10 mouse cellular contexts compared by ENCODE assay signal in the genomic region with DNA sequence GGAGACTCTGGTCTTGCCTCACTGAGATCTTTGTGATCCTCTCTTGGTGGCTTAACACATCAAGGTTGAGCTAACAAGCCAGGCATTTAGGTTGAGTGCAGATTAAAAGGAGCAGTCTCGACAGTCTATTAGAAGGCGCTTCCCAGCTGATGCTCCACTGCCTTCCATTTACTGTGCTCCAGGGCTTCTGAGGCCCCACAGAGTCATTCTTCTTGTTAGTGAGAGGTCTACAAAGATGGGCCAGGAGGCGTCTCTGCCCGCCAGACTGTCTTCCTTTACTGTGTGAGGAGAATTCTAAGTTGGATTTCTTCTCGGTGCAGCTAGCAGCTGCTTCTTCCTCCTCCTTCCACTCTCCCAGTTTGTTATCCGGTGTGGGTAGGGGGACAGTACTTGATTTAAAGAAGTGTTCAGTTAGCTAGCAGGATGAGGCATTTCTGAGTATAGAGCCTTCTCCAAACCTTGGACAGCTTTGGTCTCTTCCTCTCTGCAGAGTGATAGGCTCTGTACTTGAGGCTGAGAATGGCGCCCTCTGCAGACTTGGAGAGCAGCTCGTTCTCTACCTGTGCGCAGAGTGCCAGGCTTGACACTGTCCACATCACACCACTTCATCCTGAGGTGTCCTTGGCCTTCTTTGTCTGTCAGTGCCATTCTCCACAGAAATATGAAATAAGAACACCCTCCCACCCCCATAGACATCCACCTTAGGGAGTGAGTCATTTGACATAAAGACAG. TPM values are rescaled to one million over a fixed set of nuclear protein-coding genes. Genes with fewer than 3 reads are reported as not detected.
A peak's percentile ranks its signal among the peaks of the same experiment; 100 is the strongest.
DNase-seq lines count a peak whose midpoint lies in the region; ATAC-seq and TF ChIP-seq lines count a peak whose summit lies in the region.
"Had no signal": no experiment of that assay in that cellular context is flagged by ENCODE, and none has a peak within 500 bp of the region (broad histone marks: within the 10 kb centered on the region; RNA-seq: fewer than 3 reads in every experiment).

No protein-coding gene starts in this region.

- no peak overlapping the region for H3K4me2 ChIP-seq in lung, embryonic 14.5 days
- no peak overlapping the region for H3K4me2 ChIP-seq in neural tube, embryonic 15.5 days

- no peak overlapping the region for H3K4me3 ChIP-seq in lung, embryonic 14.5 days (ENCODE audit: low read depth, low read length)
- H3K4me3 ChIP-seq in neural tube, embryonic 15.5 days (replicated peaks), result no peak overlapping the region

- 0 out of 2 replicates have a peak, but pooled peaks cover 3% of the 10 kb centered on the region for H3K4me1 ChIP-seq in lung, embryonic 14.5 days (ENCODE audit: insufficient read depth)
- peaks cover 38% of the 10 kb centered on the region for H3K4me1 ChIP-seq in neural tube, embryonic 15.5 days

- peak; percentile 20; the same call in 1 of the 2 replicates for TF ChIP-seq CTCF in lung, embryonic 14.5 days (IDR thresholded peaks at IDR 0.05; ENCODE audit: low read depth)

- H3K27ac ChIP-seq in lung, embryonic 14.5 days (ENCODE audit: low read depth), result no peak overlapping the region
- H3K27ac ChIP-seq in neural tube, embryonic 15.5 days (replicated peaks), result 0 out of 2 replicates have a peak overlapping the region, but pooled peaks have one; percentile 15

- no peak overlapping the region for H3K9ac ChIP-seq in lung, embryonic 14.5 days
- no peak overlapping the region for H3K9ac ChIP-seq in neural tube, embryonic 15.5 days (replicated peaks)

- H3K27me3 ChIP-seq in lung, embryonic 14.5 days (ENCODE audit: insufficient read depth, low read length), result no peaks in the 10 kb centered on the region
- no peaks in the 10 kb centered on the region for H3K27me3 ChIP-seq in neural tube, embryonic 15.5 days (replicated peaks)
- H3K27me3 ChIP-seq: Patski had no signal

- H3K36me3 ChIP-seq in lung, embryonic 14.5 days (ENCODE audit: insufficient read depth), result no peaks in the 10 kb centered on the region
- no peaks in the 10 kb centered on the region for H3K36me3 ChIP-seq in neural tube, embryonic 15.5 days

- intact Hi-C loops in heart, postnatal 36 days (cut with DNase I), result no loop called here

- 0 out of 2 replicates have a peak, but pooled peaks have one; percentile 15 for ATAC-seq in frontal cortex, adult (ENCODE audit: low TSS enrichment)
- no peak for ATAC-seq in lung, embryonic 14.5 days (ENCODE audit: insufficient read depth)
- 0 out of 2 replicates have a peak, but pooled peaks have one; percentile 7 for ATAC-seq in neural tube, embryonic 15.5 days (ENCODE audit: low FRiP score)
- ATAC-seq: Patski had no signal

- H3K9me3 ChIP-seq in lung, embryonic 14.5 days (ENCODE audit: low read depth, low read length), result no peaks in the 10 kb centered on the region
- no peaks in the 10 kb centered on the region for H3K9me3 ChIP-seq in neural tube, embryonic 15.5 days (replicated peaks)

- DNase-seq in frontal cortex, postnatal 25 days (ENCODE audit: low spot score in 2 of 2), result no peak
- no peak for DNase-seq in lung, embryonic 14.5 days
- DNase-seq in lung, postnatal 25 days (ENCODE audit: low spot score), result no peak
- peak; percentile 25 for DNase-seq in R1 (ENCODE audit: low read depth, low spot score)
- DNase-seq in layer of hippocampus, adult 9-10 months (ENCODE audit: low spot score), result no peak
- no peak for DNase-seq in heart, postnatal 36 days
- DNase-seq: kidney, adult 9 months had no signal

- 62% methylated on average over 9 of the region's 9 CpGs for WGBS in lung, embryonic 14.5 days
- 52% methylated on average over 9 of the region's 9 CpGs for WGBS in neural tube, embryonic 15.5 days

RNA-seq across cellular contexts. Expression of a gene that starts 57.3 kb away (rescaled TPM):
- polyA plus RNA-seq in lung, embryonic 14.5 days (2014; fragmentation: Nextera tagmentation; extraction: Ambion mirVana), result 48.8 and 53.0 TPM in 2 replicates
- polyA plus RNA-seq in neural tube, embryonic 15.5 days (2015; fragmentation: Nextera tagmentation; extraction: Ambion mirVana), result 63.4 and 67.6 TPM in 2 replicates
- total RNA-seq in heart, postnatal 36 days (2021), result 10 to 100 TPM; 15.8 to 16.1 TPM
